Mouse (Mus musculus): ENCODE measurements around the gene Tmem135.

- TF ChIP-seq POLR2A (IDR thresholded peaks at IDR 0.05; ENCODE audit: extremely low read depth, insufficient read depth, low read length), result no peak
- peak; percentile 96 for TF ChIP-seq CTCF (IDR thresholded peaks at IDR 0.05; ENCODE audit: extremely low read depth, insufficient read depth, low read length)
Measured at GRCm38 (mm10) chr7:89168606-89169005, 235.4 kb downstream of the Tmem135 start.
